Mouse (Mus musculus) intestine, embryonic 15.5 days (tissue): ENCODE results near the gene Map3k5. TPM values are rescaled to one million over a fixed set of nuclear protein-coding genes. Genes with fewer than 3 reads are reported as not detected.
A peak's percentile ranks its signal among the peaks of the same experiment; 100 is the strongest.

Source experiments
- ATAC-seq: fragments of 200-750 bp; cut with Nextera tagmentation; 2 replicates; pipeline ENCODE4 v1.8.0; 2017; ENCODE audit warnings: moderate TSS enrichment, moderate library complexity
- H3K27ac ChIP-seq: fragments of 300-500 bp; sonication (generic); 2 replicates; pipeline ENCODE4 v1.5.1; 2015; ENCODE audit warnings: mild to moderate bottlenecking, inconsistent platforms
- H3K27me3 ChIP-seq: fragments of 300-500 bp; sonication (generic); replicated peaks from 2 replicates; pipeline ENCODE4 v1.6.1; 2015; ENCODE audit warnings: inconsistent platforms
- H3K36me3 ChIP-seq: fragments of 300-500 bp; sonication (generic); 2 replicates; pipeline ENCODE4 v1.6.1; 2015; ENCODE audit warnings: inconsistent platforms
- H3K4me1 ChIP-seq: fragments of 300-500 bp; sonication (generic); replicated peaks from 2 replicates; pipeline ENCODE4 v1.6.1; 2015; ENCODE audit warnings: inconsistent platforms
- H3K4me2 ChIP-seq: fragments of 300-500 bp; sonication (generic); replicated peaks from 2 replicates; pipeline ENCODE4 v1.6.1; 2015; ENCODE audit warnings: mild to moderate bottlenecking, inconsistent platforms
- H3K4me3 ChIP-seq: fragments of 300-500 bp; sonication (generic); replicated peaks from 2 replicates; pipeline ENCODE4 v1.5.1; 2015; ENCODE audit warnings: inconsistent platforms
- H3K9ac ChIP-seq: fragments of 300-500 bp; sonication (generic); 2 replicates; pipeline ENCODE4 v1.6.1; 2015; ENCODE audit warnings: inconsistent platforms
- H3K9me3 ChIP-seq: fragments of 300-500 bp; sonication (generic); 2 replicates; pipeline ENCODE4 v1.6.1; 2016; ENCODE audit warnings: inconsistent platforms
- WGBS: fragments of 180-500 bp; shearing (Covaris S2); methylation state at CpG from one replicate; pipeline ENCODE4 v1.1.7; 2015; 5-methylcytosine and 5-hydroxymethylcytosine counted together
- polyA plus RNA-seq: library from polyadenylated mRNA; unstranded; fragments of >200 nt; fragmentation: Nextera tagmentation; extraction: Ambion mirVana; gene quantifications from 2 replicates; pipeline ENCODE4 v1.2.1, GENCODE M21; 2015

The Map3k5 gene
- polyA plus RNA-seq, 1 experiment from 2014 or later = 1.9 TPM

DNA sequence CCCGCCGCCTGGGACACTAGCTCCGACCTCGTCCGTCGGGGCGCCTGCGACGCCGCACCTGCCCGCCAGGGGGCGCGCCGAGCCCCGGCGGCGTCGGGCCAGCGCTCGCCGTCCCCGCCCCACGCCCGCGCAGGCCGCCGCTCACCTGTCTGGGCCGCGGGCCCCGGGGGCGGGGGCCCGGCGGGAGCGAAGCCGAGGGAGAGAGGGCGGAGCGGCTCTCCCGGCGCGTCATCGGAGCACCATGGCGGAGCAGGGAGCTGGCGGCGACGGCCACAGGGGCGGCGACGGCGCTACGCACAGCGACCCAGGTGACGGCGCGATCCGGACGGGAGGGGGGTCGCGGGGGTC is 214.5 kb downstream of the Map3k5 start:
- Histone ChIP-seq H3K27me3 (peaks cover 8% of the 10 kb centered on the region; the same call in 1 of the 2 replicates), H3K9ac (peak overlapping the region; percentile 83), H3K9me3 (no peaks in the 10 kb centered on the region), H3K36me3 (no peaks in the 10 kb centered on the region), H3K4me3 (peak overlapping the region; percentile 76), H3K4me1 (0 out of 2 replicates have a peak, but pooled peaks cover 2% of the 10 kb centered on the region), H3K4me2 (peak overlapping the region; percentile 91), H3K27ac (peak overlapping the region; percentile 56)
- under 1% methylated on average over 53 of the region's 58 CpGs for WGBS
- peak; percentile 95 for ATAC-seq

DNA sequence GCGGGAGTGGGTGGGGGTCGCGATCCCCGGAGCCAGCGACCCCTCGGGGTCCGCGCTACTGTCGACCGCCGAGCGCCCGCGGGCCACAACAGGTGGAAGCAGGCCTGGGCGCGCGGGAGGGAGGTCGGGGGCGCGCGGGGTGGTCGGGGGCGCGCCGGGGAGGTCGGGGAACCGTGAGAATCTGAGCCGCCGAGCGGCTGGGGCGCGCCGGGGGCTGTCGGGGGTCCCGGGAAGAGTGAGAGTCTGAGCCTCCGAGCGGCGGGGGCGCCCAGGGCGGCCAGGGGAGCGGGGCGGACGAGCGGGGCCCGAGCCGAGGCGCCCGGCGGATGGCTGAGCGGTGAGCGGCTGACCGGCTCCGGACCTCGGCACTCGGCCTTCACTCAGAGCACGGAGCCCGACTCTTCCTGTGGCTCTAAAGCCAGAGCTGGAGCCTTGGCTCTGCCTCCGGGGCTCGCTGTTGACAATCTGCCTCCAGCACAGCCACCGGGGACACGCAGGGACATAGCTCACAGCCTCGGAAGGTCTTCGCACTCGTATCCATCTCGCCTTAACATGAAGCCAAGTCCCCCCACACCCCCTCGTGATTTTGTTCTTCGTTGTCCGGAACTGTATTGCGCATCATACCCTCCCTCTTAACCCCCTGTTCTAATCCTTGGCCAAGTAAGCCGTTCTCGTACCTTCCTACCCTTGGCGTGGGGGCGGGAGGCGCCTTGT is 215.0 kb downstream of the Map3k5 start:
- 0 out of 2 replicates have a peak, but pooled peaks cover 2% of the 10 kb centered on the region for H3K4me1 ChIP-seq
- H3K4me2 ChIP-seq = peak overlapping the region; percentile 91
- no peaks in the 10 kb centered on the region for H3K36me3 ChIP-seq
- peak overlapping the region; percentile 83 for H3K9ac ChIP-seq
- H3K4me3 ChIP-seq = peak overlapping the region; percentile 76
- no peaks in the 10 kb centered on the region for H3K9me3 ChIP-seq
- peaks cover 8% of the 10 kb centered on the region; the same call in 1 of the 2 replicates for H3K27me3 ChIP-seq
- under 1% methylated on average over 59 of the region's 74 CpGs for WGBS
- peak; percentile 79 for ATAC-seq
- H3K27ac ChIP-seq = peak overlapping the region; percentile 56

DNA sequence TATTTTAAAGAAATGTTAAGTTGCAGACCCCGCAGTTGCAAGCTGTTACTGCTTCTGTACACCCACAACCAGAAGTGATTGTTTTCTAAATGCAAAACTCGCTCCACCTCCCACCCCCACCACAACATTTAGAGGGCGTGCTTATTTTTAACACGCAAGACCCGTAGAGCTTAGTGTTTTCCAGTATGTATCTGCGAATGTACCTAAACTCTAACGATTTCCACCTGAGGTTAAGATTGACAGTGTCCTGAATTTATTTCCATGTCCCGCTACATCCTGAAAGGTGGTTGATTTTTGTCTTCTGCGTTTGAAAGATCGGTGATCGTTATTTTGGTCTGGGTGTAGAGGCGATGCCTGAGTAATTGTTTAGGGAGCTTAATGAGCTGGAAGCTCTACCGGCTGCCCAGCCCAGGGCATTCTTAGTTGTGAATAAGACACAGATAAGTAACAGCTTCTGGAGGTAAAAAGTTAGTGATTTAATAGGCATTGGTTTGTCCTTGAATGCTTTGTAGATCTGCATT is 215.6 kb downstream of the Map3k5 start:
- 9% methylated on average over 13 of the region's 13 CpGs for WGBS
- Histone ChIP-seq H3K9me3 (no peaks in the 10 kb centered on the region), H3K4me1 (0 out of 2 replicates have a peak, but pooled peaks cover 2% of the 10 kb centered on the region), H3K27ac (0 out of 2 replicates have a peak overlapping the region, but pooled peaks have one; percentile 56), H3K27me3 (peaks cover 8% of the 10 kb centered on the region; the same call in 1 of the 2 replicates), H3K36me3 (no peaks in the 10 kb centered on the region), H3K9ac (peak overlapping the region; percentile 83), H3K4me2 (peak overlapping the region; percentile 91), H3K4me3 (peak overlapping the region; percentile 76)
- no peak for ATAC-seq

DNA sequence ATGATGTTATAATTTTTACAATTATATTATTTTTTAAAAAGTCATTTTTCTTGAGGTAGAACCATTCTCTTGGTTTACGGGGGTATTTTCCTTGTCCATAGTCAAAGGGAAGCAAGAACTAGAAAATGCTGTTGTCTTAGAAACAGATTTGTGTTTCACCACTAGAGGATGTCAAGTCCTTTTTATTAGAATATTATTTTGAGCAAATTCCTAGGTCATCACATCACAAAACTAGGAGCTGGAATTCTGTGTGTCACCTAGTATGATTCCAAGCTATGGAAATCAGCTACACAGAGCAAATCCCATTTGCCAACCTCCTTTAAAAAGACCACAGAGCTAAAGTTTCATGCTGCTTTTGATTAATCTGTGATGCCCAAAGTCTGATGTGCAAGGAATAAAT is 217.9 kb downstream of the Map3k5 start:
- H3K27me3 ChIP-seq = peaks cover 8% of the 10 kb centered on the region; the same call in 1 of the 2 replicates
- no peaks in the 10 kb centered on the region for H3K36me3 ChIP-seq
- 87% methylated on average over 1 of the region's 1 CpGs for WGBS
- no peak overlapping the region for H3K27ac ChIP-seq
- no peaks in the 10 kb centered on the region for H3K9me3 ChIP-seq
- no peak overlapping the region for H3K4me3 ChIP-seq
- ATAC-seq = no peak
- 0 out of 2 replicates have a peak, but pooled peaks cover 2% of the 10 kb centered on the region for H3K4me1 ChIP-seq
- no peak overlapping the region for H3K9ac ChIP-seq
- H3K4me2 ChIP-seq = no peak overlapping the region

DNA sequence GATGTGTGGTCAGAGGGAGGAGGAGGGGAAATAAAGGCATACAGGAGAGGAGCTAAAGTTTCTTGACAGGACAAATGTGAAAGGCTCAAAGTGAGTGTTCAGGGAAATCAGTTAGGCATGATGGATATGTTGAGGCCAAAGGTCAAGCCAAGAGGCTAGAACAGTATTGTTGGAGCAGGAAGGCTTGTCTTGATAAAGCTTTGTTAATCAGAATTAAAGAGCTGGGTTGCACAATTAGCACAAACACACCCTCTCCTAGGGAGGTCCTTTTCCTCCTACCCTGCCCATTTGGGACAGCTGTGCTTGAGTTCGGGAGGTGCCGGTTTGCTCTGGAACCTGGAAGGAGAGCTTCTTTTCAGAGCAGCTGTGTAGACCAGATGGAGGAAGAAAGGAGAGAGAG is 219.2 kb downstream of the Map3k5 start:
- H3K36me3 ChIP-seq = no peaks in the 10 kb centered on the region
- 0 out of 2 replicates have a peak, but pooled peaks cover 2% of the 10 kb centered on the region for H3K4me1 ChIP-seq
- no peak overlapping the region for H3K9ac ChIP-seq
- H3K27me3 ChIP-seq = peaks cover 6% of the 10 kb centered on the region; the same call in 1 of the 2 replicates
- H3K27ac ChIP-seq = no peak overlapping the region
- H3K4me2 ChIP-seq = no peak overlapping the region; the same call in 1 of the 2 replicates
- no peaks in the 10 kb centered on the region for H3K9me3 ChIP-seq
- 54% methylated on average over 2 of the region's 2 CpGs for WGBS
- ATAC-seq = peak; percentile 14; the same call in 1 of the 2 replicates
- no peak overlapping the region for H3K4me3 ChIP-seq

DNA sequence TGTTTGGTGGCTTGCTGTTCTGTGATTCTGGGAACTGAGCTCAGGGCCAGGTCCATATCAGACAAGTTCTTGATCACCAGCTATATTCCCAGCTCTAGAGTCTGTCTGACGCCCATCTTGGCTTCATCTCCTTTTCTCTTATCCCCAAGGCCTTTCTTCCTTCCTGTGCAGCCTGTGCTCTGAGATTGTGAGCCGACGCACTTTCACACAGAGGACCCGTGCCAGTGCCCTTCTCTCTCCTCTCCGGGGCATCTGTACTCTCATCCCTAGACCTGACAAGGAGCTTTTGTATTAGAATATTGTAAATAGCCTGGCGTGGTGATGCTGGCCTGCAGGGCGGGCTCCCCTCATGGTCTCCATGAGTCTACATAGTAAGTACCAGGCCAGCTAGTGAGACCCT is 221.1 kb downstream of the Map3k5 start:
- no peaks in the 10 kb centered on the region for H3K9me3 ChIP-seq
- no peak overlapping the region for H3K4me2 ChIP-seq
- ATAC-seq = no peak
- no peak overlapping the region for H3K27ac ChIP-seq
- H3K36me3 ChIP-seq = no peaks in the 10 kb centered on the region
- no peaks in the 10 kb centered on the region for H3K4me1 ChIP-seq
- WGBS = 66% methylated on average over 7 of the region's 7 CpGs
- H3K27me3 ChIP-seq = no peaks in the 10 kb centered on the region
- H3K9ac ChIP-seq = no peak overlapping the region
- H3K4me3 ChIP-seq = no peak overlapping the region

DNA sequence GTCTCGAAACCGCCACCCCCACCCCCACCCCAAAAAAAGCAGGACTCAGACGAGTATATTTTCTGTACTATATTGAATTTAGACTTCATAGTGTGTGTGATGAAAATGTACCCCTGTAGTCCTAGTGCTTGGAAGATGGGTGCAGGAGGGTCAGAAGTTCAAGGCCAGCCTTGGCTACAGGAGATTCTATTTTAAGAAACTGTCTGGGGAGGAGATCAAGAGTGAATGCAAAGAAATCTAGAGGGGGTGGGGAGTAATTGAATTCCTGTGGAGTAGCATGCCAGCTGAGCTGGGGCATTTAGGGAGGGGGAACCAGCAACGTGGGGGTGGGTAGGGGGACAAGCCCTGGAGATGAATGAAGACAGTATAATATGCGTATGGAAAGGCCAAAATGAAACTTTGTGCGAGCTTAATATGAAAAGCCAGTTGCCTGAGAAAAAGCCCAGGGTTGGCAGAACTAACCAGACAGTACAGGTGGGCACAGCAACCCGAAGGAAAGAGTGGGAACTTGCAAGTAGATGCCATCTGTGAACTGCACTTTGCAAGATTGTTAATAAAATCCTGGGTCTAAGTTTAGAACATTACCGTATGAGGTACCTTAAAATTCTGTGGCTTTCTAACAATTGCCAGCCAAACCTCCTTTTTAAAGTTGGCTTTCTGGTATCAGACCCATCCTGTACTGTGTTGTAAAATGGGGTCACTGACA is 222.9 kb downstream of the Map3k5 start:
- Histone ChIP-seq H3K27me3 (no peaks in the 10 kb centered on the region), H3K9ac (no peak overlapping the region), H3K36me3 (no peaks in the 10 kb centered on the region), H3K9me3 (no peaks in the 10 kb centered on the region), H3K27ac (no peak overlapping the region), H3K4me3 (no peak overlapping the region), H3K4me2 (no peak overlapping the region), H3K4me1 (no peaks in the 10 kb centered on the region)
- 81% methylated on average over 8 of the region's 8 CpGs for WGBS
- no peak for ATAC-seq

DNA sequence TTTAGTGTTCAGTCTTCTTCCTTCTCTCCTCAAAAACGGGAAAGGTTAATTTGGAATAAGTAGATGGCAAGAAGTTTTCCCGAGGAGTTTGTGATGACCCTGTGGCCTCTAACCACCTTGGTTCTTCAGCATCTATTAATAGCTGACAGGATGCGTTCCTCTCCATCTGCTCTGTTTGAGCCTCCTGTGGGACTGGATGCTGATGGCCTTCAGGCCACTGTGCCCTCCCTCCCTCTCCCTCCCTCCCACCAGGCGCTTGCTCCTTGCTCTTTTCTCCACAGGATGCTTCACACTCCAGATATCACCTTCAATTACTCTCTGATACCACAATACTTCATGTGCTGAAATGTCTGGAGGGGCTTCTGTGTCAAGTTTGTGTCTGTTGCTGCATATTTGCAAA is 224.5 kb downstream of the Map3k5 start:
- no peak overlapping the region for H3K9ac ChIP-seq
- no peak for ATAC-seq
- H3K27ac ChIP-seq = no peak overlapping the region
- H3K36me3 ChIP-seq = no peaks in the 10 kb centered on the region
- no peak overlapping the region for H3K4me3 ChIP-seq
- H3K27me3 ChIP-seq = no peaks in the 10 kb centered on the region
- H3K4me2 ChIP-seq = no peak overlapping the region
- WGBS = 55% methylated on average over 4 of the region's 4 CpGs
- H3K9me3 ChIP-seq = no peaks in the 10 kb centered on the region
- H3K4me1 ChIP-seq = no peaks in the 10 kb centered on the region

DNA sequence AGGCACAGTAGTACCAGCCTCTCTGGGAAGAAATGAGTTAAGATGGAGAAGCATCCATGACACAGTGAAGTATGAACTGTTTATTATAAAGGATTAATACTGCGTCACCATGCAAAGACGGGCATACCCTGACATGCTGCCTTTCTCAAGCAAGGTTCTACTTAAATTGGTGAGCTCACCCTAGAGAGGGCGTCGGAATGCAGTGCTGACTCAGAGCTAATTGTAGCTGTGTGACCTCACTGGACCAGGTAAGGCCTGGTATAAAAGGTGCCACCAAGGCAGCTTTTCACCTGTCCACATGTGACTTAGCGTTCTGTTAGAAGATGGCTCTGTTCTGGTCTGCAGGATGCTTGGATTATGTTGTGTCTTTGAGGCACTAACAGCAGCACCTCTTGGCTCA is 225.0 kb downstream of the Map3k5 start:
- no peak overlapping the region for H3K9ac ChIP-seq
- H3K27ac ChIP-seq = no peak overlapping the region
- 79% methylated on average over 5 of the region's 5 CpGs for WGBS
- no peaks in the 10 kb centered on the region for H3K36me3 ChIP-seq
- H3K4me1 ChIP-seq = no peaks in the 10 kb centered on the region
- no peaks in the 10 kb centered on the region for H3K9me3 ChIP-seq
- H3K4me2 ChIP-seq = no peak overlapping the region
- H3K27me3 ChIP-seq = no peaks in the 10 kb centered on the region
- H3K4me3 ChIP-seq = no peak overlapping the region
- no peak for ATAC-seq

DNA sequence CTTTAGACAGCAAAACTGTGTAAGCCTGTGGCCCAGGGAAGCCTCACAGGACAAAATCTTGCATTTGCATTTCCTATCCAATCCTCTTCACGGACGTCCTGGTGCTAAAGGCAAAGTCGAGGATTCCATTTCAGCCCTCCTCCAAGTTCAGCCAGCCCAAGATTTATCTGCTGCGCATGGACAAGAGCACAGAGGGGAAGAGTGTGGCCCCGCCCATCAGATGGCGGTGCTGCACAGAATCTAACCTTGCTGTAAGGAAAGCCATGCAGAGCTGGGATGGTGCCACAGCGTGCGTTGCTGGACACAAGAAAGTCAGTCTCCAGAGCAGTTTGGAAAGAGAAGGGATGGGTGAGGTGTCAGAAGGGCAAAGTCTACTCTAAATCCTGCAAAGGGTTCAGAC is 226.6 kb downstream of the Map3k5 start:
- Histone ChIP-seq H3K4me1 (no peaks in the 10 kb centered on the region), H3K36me3 (no peaks in the 10 kb centered on the region), H3K9me3 (no peaks in the 10 kb centered on the region), H3K4me3 (no peak overlapping the region), H3K27ac (no peak overlapping the region), H3K4me2 (no peak overlapping the region), H3K27me3 (no peaks in the 10 kb centered on the region), H3K9ac (no peak overlapping the region)
- 50% methylated on average over 8 of the region's 8 CpGs for WGBS
- peak; percentile 39; the same call in 1 of the 2 replicates for ATAC-seq

DNA sequence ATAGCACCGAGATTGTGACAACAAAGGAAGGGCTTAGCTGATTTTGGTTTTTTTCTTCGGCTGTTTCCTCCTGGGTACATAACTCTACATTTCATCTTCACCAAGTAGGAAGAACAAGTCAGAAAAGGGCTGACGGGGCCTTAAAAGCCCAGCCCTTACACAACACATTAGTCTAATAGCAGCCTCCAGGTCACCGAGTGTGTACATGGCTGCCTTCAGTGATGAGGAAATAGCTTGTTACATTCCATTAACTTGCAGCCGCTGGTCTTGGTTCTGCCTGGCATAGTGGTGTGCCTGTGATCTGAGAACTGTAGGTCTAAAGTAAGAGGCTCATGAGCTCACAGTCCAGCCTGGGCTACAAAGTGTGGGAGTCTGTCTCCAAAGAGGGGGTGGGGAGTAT is 230.5 kb downstream of the Map3k5 start:
- Histone ChIP-seq H3K4me3 (no peak overlapping the region), H3K36me3 (no peaks in the 10 kb centered on the region), H3K4me2 (no peak overlapping the region), H3K27me3 (no peaks in the 10 kb centered on the region), H3K4me1 (peaks cover 10% of the 10 kb centered on the region; the same call in 1 of the 2 replicates), H3K27ac (no peak overlapping the region), H3K9ac (no peak overlapping the region), H3K9me3 (no peaks in the 10 kb centered on the region)
- WGBS = 76% methylated on average over 5 of the region's 5 CpGs
- no peak for ATAC-seq

DNA sequence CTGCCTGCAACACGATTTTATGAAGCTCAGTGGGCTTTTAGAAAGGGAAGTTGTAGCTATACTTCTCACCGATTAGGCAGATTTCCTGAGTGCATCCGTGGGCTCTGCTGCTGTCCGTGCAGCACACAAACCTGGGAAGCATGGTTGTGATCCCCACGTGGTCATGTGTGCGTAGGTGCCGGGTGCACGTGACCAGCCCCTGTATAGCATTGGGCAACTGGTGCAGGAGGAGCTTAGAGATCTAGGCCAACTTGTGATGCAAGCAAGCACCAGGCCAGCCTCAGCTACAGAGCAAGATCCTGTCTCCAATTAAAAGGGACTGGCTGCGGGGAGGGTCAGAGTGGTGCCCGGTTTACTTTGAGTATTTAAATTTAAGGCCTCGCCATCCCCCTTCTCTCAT is 232.5 kb downstream of the Map3k5 start:
- no peaks in the 10 kb centered on the region for H3K27me3 ChIP-seq
- H3K4me1 ChIP-seq = peaks cover 22% of the 10 kb centered on the region
- no peak overlapping the region for H3K4me3 ChIP-seq
- H3K27ac ChIP-seq = no peak overlapping the region
- ATAC-seq = no peak
- 78% methylated on average over 11 of the region's 11 CpGs for WGBS
- H3K9me3 ChIP-seq = no peaks in the 10 kb centered on the region
- H3K9ac ChIP-seq = no peak overlapping the region
- no peak overlapping the region for H3K4me2 ChIP-seq
- H3K36me3 ChIP-seq = no peaks in the 10 kb centered on the region
